Mouse (Mus musculus) MEL-GATA-1-ER (cell line): ENCODE measurements at regions not wholly inside any gene's neighbourhood (a gene's known extent, or its start where the extent isn't known, plus 50 kb on each side); places are given as distances from the start of the nearest gene placed in this dataset.
"Not testable (repeated sequence)": the region's sequence is repeated elsewhere in the genome, so short reads cannot be mapped to it uniquely, and the experiment has no call there.

Experiments used
- DNase-seq: peaks from one replicate; pipeline ENCODE4 v3.0.0-alpha.2; 2012; ENCODE audit warnings: low read depth; ENCODE audit errors: extremely low read depth

DNA sequence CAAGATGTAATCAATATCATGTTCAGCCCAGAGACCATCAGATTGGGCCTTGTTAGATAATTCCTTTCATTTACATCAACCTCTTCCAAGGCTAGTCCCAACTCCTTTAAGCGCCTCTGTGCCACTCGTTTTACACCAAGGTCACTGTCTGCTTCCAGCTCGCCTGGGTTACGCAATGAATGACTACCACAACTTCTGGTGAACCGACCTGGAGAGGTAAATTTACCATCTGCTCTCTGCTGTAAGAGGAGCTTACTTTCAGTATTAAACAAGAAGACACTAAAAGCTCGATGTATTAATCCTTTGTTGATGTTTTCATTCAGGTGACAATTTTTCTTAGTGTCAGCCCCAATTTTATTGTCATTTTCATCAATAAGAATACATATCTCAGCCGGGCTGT is 51.7 kb upstream of the Fam174b start:
- DNase-seq, result no peak

GRCm38 (mm10) chr7:73686245-73686644 is 53.9 kb upstream of the Fam174b start:
- not testable (repeated sequence) for DNase-seq

GRCm38 (mm10) chr7:73682756-73683155 is 57.3 kb upstream of the Fam174b start:
- DNase-seq, result no peak

GRCm38 (mm10) chr7:73670598-73670997 is 69.5 kb upstream of the Fam174b start:
- no peak for DNase-seq

DNA sequence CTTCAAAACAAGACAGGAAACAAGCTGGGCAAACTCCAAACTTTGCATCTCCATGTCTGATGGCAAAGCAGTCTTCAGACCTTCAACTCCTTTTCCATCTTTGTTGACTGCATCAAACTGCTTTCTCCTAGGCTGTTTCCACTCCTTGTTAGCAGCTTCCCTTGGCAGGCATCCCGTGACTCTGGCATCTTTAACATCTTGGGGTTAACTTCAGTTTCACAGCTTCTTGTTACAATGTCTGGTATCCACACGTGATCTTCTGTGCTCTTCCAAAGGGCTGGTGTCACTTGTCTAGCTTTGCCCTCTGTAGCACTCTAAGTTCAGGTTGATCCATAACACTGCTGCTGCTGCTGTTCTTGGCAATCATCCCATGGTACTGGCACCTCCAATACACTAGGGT is 71.3 kb upstream of the Fam174b start:
- no peak for DNase-seq

DNA sequence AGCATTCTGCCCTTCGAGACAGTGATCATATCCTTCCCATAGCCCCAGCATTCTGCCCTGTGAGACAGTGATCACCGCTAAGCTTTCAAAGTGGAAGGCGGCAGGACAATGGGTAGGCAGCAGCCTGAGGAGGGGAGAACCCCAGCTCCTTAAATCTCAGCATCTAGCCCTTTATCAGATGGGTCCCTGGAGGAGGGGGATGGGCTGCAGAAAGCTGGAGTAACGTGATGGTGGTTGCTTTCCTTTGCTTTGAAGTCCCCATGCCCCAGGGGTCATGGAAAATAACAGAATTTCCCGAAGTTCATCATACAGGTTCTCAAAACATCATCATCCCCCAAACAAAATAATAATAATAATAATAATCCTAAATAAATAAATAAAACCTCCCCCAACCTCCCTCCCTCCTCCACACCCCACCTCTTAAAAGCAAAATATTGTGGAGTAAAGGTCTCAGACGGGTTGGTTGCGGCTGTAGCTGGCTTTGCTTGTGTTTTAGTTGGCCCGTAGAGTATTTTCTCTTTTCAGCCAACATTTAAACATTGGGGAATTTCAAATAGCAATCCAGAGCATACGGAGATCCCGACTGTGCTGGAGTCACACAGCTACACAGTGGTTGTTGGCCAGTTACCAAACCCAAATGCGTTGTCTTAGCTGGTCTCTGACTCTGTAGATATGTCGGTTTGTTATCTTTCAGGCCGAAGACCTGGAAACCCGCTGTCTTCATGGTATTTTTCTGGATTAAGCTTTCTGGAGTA is 73.0 kb upstream of the Fam174b start:
- DNase-seq, result no peak

- no peak for DNase-seq
These were observed 75.1 kb upstream of the Fam174b start for GRCm38 (mm10) chr7:73664962-73665361.

- no peak for DNase-seq
These were observed 77.6 kb upstream of the Fam174b start for GRCm38 (mm10) chr7:73662536-73662935.

DNA sequence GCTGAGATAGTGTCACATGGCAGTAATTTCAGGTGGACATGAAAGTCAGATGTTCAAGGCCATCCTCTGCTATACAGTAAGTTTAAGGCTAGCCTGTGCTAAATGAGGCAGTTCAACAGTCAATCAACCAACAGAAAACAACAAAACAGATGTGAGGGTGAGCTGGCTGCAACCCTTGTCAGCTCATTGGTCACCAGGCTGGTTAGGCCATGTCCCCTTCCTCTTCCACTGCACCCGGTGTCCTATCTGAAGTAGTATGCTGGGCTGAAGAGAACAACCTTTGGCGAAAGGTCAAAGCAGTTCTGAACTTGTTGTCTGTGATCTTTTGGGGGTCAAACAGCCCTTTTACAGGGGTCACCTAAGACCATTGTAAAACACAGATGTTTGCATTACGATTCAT is 78.2 kb upstream of the Fam174b start:
- no peak for DNase-seq

DNA sequence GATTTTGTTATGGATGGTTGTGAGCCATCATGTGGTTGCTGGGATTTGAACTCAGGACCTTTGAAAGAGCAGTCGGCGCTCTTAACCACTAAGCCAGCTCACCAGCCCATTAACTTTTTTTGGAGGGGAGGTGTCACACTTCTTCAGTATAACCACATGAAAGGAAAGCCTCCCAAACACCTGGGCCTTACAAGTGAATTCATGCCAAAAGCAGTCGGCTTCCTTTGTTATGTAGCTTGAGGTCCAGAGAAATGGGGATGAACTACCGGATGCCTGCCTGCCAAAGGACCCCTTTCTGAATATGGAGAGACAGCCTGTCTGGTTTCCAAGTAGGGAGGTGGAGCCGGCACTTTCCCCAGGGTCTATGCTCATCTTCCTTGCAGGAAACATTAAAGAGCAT is 80.6 kb upstream of the Fam174b start:
- DNase-seq, result no peak

GRCm38 (mm10) chr7:73657283-73657682 is 82.8 kb upstream of the Fam174b start:
- no peak for DNase-seq

DNA sequence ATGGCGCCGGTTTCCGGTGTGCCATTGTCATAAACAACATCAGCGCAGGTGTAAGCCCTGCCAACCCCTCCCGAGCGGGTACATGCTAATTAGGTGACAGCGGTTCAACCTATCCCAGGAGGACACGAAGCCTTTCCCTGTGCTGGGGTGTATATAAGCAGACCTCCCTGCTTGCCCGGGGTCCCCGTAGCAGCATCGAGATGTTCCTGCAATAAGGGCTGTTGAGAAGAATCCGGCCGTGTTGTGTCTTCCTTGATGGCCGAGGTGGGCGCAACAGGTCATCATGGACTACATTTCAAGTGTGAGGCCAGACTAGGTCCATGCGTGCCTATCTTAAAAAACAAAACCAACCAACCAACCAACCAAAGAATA is 83.7 kb upstream of the Fam174b start:
- DNase-seq, result not testable (repeated sequence)

DNA sequence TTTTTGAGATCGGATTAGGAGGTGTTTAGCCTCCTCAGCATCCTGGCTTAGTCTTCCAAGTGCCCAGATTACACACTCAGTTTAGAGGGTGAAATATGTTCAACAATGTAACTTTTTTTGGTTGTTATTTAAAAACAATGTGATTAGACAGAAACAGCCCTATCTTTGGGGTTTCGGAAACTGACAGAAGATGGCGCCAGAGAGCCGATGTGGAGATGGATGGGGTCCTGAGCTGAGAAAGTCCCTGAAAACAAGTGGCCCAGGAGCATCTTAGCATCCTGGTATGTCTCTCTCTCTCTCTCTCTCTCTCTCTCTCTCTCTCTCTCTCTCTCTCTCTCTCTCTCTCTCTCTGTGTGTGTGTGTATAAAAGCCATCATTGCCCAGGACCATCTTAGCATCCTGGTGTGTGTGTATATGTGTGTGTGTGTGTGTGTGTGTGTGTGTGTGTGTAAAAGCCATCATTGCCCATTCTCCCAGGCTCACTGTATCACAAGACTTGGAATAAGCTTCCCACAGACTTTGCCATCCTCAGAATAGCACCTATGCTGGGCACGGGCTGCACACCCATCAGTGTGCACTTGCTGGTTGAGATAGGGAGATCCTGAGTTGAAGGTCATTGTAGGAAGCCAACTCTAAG is 84.2 kb upstream of the Fam174b start:
- no peak for DNase-seq

- DNase-seq, result peak; percentile 36
These were observed 85.8 kb upstream of the Fam174b start for GRCm38 (mm10) chr7:73654193-73654871.

- no peak for DNase-seq
These were observed 89.2 kb upstream of the Fam174b start for GRCm38 (mm10) chr7:73650909-73651308.

GRCm38 (mm10) chr7:73648010-73648409 is 92.1 kb upstream of the Fam174b start:
- peak; percentile 72 for DNase-seq

DNA sequence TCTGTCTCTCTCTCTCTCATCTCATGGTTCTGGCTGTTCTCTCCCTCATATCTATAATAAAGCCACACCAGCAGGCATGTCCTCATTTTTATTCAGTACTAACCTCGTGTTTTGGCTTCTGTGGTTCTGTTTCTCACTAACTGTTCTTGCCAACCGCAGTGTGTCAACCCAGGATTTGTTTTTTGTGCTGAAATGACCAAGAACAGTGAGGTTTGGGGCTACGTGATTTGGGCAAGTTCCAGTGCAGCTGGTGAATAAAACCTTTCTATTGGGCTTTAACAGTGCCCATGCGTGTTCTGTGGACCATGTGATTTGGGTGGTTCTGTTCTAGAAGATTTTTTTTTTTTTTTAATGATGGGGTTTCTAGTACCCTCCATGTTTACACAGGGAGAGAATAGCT is 93.0 kb upstream of the Fam174b start:
- no peak for DNase-seq

DNA sequence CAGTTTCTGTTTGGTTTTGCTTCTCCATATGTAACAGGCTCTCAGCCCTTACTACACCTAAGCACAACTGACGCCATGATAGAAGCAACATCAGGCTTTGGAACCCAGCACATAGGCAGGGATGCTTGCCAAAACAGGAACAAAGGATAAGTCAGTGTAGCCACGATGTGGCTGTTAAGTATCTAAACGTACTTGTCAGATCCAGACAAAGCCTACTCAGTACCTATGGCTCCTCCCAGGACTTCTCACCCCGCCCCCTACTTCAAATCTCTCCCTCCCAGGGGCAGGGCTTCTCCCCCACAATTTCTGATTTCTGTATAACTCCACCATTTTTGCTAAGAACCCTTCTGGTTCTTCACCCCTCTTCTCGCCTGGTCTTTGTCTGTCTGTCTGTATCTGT is 93.4 kb upstream of the Fam174b start:
- DNase-seq, result no peak

DNA sequence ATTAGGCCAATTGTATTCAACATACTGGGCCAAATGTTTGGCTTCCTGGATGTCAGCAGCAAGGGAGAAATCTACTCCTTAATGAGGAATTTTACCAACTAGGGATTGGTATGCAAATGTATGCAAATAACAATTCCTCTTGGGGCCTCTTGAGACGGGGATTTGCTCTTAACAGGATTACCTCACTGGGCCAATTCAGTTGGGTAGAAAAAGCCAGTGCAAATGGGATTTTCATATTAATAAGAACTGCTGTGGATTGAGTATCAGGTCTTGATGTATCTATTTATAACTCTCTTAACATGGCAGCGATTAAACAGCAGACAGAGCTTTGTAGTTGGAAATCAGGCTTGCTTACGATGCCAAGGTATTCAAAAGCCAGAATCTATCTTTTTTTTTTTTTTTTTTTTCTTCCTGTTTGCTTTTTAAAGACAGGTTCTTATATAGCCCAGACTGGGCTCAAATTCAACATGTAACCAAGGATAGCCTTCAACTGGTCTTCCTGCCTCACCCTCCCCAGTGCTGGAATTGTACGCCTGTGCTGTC is 95.7 kb upstream of the Fam174b start:
- no peak for DNase-seq

- DNase-seq, result no peak
These were observed 96.1 kb upstream of the Fam174b start for GRCm38 (mm10) chr7:73643993-73644335.

DNA sequence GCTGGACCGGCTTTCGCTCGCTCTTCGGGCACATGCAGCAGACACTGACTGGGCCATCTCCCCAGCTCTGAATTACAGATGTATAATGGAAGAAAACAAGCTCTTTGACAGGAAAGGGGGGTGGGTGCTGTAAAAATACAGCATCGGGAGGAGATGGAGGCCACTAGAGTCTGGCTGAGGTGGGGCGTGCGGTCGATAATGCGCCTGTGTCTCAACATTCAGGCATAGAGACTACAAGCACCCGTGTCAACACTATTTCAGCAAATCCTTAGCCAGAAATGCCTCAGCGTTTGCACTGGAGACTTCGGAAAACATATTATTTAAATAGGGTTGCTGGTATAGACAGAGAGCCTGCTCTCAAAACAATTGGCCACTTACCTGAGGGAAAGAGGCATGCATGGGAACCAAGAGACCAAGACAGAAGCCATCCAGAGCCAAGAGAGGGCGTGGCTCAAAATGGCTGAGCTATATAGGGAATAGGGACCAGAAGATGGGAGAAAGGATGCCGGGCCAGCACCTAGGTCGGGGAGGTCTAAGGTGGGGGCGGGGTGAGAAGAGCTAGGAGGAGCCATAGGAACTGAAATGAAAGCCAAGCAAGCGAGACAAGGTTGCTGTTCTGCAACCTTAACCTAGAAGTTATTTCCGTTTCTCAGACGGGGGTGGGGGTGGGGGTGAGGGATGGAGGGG is 96.7 kb upstream of the Fam174b start:
- no peak for DNase-seq

DNA sequence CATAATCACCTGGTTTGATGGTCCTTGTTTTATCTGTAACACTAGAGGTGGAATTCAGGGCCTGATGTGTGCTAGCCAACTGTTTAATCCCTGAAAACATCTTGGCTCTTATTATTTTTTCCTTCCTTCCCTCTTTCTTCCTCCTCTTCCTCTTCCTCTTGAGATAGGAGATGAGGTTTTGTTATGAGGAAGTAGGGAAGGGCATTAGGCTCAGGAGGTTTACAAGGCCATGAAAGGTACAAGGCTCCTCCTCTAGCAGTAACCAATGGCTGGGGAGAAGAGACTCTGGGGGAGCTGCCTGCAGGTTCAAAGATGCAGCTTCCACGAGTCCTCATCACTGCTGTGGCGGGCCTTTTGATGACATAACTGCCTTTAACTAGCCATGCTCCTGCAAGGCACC is 98.6 kb upstream of the Chd2 start:
- DNase-seq, result peak; percentile 32
